Comparison of ENCODE assay signal across 8 mouse cellular contexts in the genomic region with DNA sequence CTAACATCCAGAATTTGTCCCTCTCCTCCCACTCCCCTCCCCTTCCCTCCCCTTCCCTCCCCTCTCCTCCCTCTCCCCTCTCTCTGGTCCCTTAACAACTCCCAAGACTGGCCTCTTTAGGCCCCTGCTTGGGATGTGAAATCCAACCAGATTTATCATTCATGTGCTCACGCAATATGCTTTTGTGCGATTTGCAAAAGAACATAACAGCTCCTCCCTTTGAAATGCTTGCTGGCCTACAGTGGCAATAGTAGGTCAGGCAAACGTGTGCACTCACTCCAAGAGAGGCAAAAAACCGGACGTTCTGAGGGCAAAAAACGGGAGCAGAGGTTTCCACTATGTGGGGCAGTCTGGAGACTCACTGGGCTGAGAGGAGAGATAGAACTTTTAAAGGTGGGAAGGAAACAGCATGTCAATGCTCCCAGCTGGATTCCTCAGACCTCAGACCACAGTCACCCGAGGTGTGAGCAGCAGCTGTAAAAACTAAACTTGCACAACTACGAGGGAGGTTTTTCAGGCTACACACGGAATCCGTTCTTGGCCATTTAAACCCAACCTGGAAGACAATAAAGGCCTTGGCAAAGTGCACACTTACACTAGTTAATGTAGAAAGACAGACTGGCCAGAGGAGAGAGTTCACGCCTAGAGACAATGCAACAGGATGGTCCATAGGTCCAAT. TPM values are rescaled to one million over a fixed set of nuclear protein-coding genes. Genes with fewer than 3 reads are reported as not detected.
A peak's percentile ranks its signal among the peaks of the same experiment; 100 is the strongest.
DNase-seq lines count a peak whose midpoint lies in the region; ATAC-seq and TF ChIP-seq lines count a peak whose summit lies in the region.

No protein-coding gene starts in this region.

- H3K9me3 ChIP-seq in heart, embryonic 11.5 days (replicated peaks; ENCODE audit: control insufficient read depth, low read length) = no peaks in the 10 kb centered on the region
- no peaks in the 10 kb centered on the region for H3K9me3 ChIP-seq in ES-E14 (ENCODE audit: control insufficient read depth, insufficient read depth, low read depth, low read length)
- no peaks in the 10 kb centered on the region for H3K9me3 ChIP-seq in hindbrain, embryonic 11.5 days (ENCODE audit: control insufficient read depth, low read length)

- no peak for DNase-seq in heart, postnatal 14 days
- no peak for DNase-seq in ES-E14 (ENCODE audit: low read depth, low spot score)
- no peak for DNase-seq in hindbrain, embryonic 11.5 days (ENCODE audit: low spot score)
- DNase-seq in lung, postnatal 10 days = peak; percentile 41
- no peak for DNase-seq in left cerebral cortex, postnatal 4 days
- DNase-seq in urinary bladder, postnatal 25 days (ENCODE audit: low spot score) = no peak
- DNase-seq in gastrocnemius, adult 8-10 months (ENCODE audit: low spot score in 2 of 2) = no peak

- H3K27me3 ChIP-seq in heart, embryonic 11.5 days (ENCODE audit: control insufficient read depth, insufficient read depth, low read length) = no peaks in the 10 kb centered on the region
- H3K27me3 ChIP-seq in hindbrain, embryonic 11.5 days (ENCODE audit: control insufficient read depth, insufficient read depth, low read length) = peaks cover 2% of the 10 kb centered on the region; the same call in 1 of the 2 replicates

- WGBS in heart, embryonic 11.5 days (ENCODE audit: insufficient replicate concordance) = 28% methylated on average over 11 of the region's 11 CpGs
- 28% methylated on average over 11 of the region's 11 CpGs for WGBS in hindbrain, embryonic 11.5 days

- intact Hi-C loops in heart, postnatal 14 days (cut with DNase I) = no loop called here
- intact Hi-C loops in left cerebral cortex, postnatal 4 days (cut with DNase I) = no loop called here

- H3K4me1 ChIP-seq in heart, embryonic 11.5 days (ENCODE audit: control insufficient read depth, insufficient read depth, low read length) = 0 out of 2 replicates have a peak, but pooled peaks cover 2% of the 10 kb centered on the region
- peaks cover 0 to 6% of the 10 kb centered on the region in 2 experiments; a peak in 1 of 4 replicates for H3K4me1 ChIP-seq in ES-E14 (ENCODE audit: control insufficient read depth in 2 of 2, insufficient read depth in 2 of 2, low read length in 2 of 2, poor library complexity in 1 of 2)
- no peaks in the 10 kb centered on the region for H3K4me1 ChIP-seq in hindbrain, embryonic 11.5 days (replicated peaks; ENCODE audit: control insufficient read depth, insufficient read depth, low read length)

- H3K4me3 ChIP-seq in heart, embryonic 11.5 days (ENCODE audit: low read depth, low read length) = peak overlapping the region; percentile 72
- peak overlapping the region; percentile 86 to 92 for H3K4me3 ChIP-seq in ES-E14 (ENCODE audit: insufficient read depth in 1 of 2, low read depth in 1 of 2, low read length in 2 of 2, poor library complexity in 1 of 2, severe bottlenecking in 1 of 2)
- H3K4me3 ChIP-seq in hindbrain, embryonic 11.5 days (ENCODE audit: low read depth, low read length) = peak overlapping the region; percentile 71

- in situ Hi-C loops in ES-E14 (cut with MboI; ENCODE audit: low sequenced_read_pairs in 2 of 2, unreplicated experiment in 2 of 2) = no loop called here

- no peak overlapping the region for H3K9ac ChIP-seq in heart, embryonic 11.5 days (ENCODE audit: low read depth, low read length)
- H3K9ac ChIP-seq in ES-E14 (ENCODE audit: insufficient read depth, low read depth, low read length, poor library complexity, severe bottlenecking) = peak overlapping the region; percentile 49; the same call in 1 of the 2 replicates
- no peak overlapping the region for H3K9ac ChIP-seq in hindbrain, embryonic 11.5 days (ENCODE audit: low read depth, low read length)

- no peaks in the 10 kb centered on the region for H3K36me3 ChIP-seq in heart, embryonic 11.5 days (ENCODE audit: control insufficient read depth, insufficient read depth, low read length)
- H3K36me3 ChIP-seq in ES-E14 (ENCODE audit: control insufficient read depth, insufficient read depth, low read length, poor library complexity, severe bottlenecking) = no peaks in the 10 kb centered on the region
- no peaks in the 10 kb centered on the region for H3K36me3 ChIP-seq in hindbrain, embryonic 11.5 days (ENCODE audit: control insufficient read depth, insufficient read depth, low read length)

- H3K27ac ChIP-seq in heart, embryonic 11.5 days (ENCODE audit: low read depth, low read length) = no peak overlapping the region
- no peak overlapping the region for H3K27ac ChIP-seq in ES-E14 (ENCODE audit: insufficient read depth, low read depth, low read length, poor library complexity, severe bottlenecking)
- no peak overlapping the region for H3K27ac ChIP-seq in hindbrain, embryonic 11.5 days (ENCODE audit: low read depth, low read length)

- no peak for ATAC-seq in heart, embryonic 11.5 days (replicated peaks; ENCODE audit: insufficient number of reproducible peaks, low FRiP score, low TSS enrichment)
- ATAC-seq in hindbrain, embryonic 11.5 days (ENCODE audit: low FRiP score) = no peak

- peak overlapping the region; percentile 98 for H3K4me2 ChIP-seq in heart, embryonic 11.5 days
- H3K4me2 ChIP-seq in hindbrain, embryonic 11.5 days (replicated peaks; ENCODE audit: low read depth, low read length) = peak overlapping the region; percentile 95

TF ChIP-seq in ES-E14, 5 proteins besides CTCF, POLR2A, EP300 and RAD21:
- TF ChIP-seq MAFK (IDR thresholded peaks at IDR 0.05; ENCODE audit: insufficient read depth, low read depth, low read length) (no peak), ZC3H11A (IDR thresholded peaks at IDR 0.05; ENCODE audit: borderline replicate concordance, low read depth, low read length) (no peak), CHD2 (IDR thresholded peaks at IDR 0.05; ENCODE audit: low read depth, low read length) (no peak), ZNF384 (IDR thresholded peaks at IDR 0.05; ENCODE audit: low read depth, low read length) (no peak), HCFC1 (IDR thresholded peaks at IDR 0.05; ENCODE audit: borderline replicate concordance, insufficient read depth, low read length) (no peak)

RNA-seq across cellular contexts. Expression of gene Plekhh2, which starts 0.6 kb away (rescaled TPM):
- 3.2 and 4.2 TPM in 2 replicates for polyA plus RNA-seq in heart, embryonic 11.5 days (2014; fragmentation: Nextera tagmentation; extraction: Ambion mirVana)
- total RNA-seq in heart, postnatal 14 days (2021) = 1 to 10 TPM; 4.9 to 6.3 TPM
- 2.7 and 4.0 TPM in 2 replicates for total RNA-seq in ES-E14 (2012; rRNA removed)
- 2.3 and 3.4 TPM in 2 replicates for polyA plus RNA-seq in hindbrain, embryonic 11.5 days (2014; fragmentation: Nextera tagmentation; extraction: Ambion mirVana)
- total RNA-seq in left cerebral cortex, postnatal 4 days (2021) = 1 to 10 TPM; 3.9 to 4.7 TPM
- 1 to 10 TPM in 1 of 4 experiments, under 1 TPM in 3; 0.73 to 1.3 (median 0.96) TPM for total RNA-seq in gastrocnemius, adult 8-10 months (2022)

RNA-seq across cellular contexts. Expression of gene Thada, which starts 45.1 kb away (rescaled TPM):
- 7.9 and 8.9 TPM in 2 replicates for polyA plus RNA-seq in heart, embryonic 11.5 days (2014; fragmentation: Nextera tagmentation; extraction: Ambion mirVana)
- total RNA-seq in heart, postnatal 14 days (2021) = 10 to 100 TPM in 1 of 2 experiments, 1 to 10 TPM in 1; 9.1 to 10.1 TPM
- total RNA-seq in ES-E14 (2012; rRNA removed) = 37.4 and 42.5 TPM in 2 replicates
- polyA plus RNA-seq in hindbrain, embryonic 11.5 days (2014; fragmentation: Nextera tagmentation; extraction: Ambion mirVana) = 7.9 and 13.1 TPM in 2 replicates
- total RNA-seq in left cerebral cortex, postnatal 4 days (2021) = 10 to 100 TPM; 18.4 to 21.7 TPM
- 1 to 10 TPM; 4.4 to 6.3 (median 5.6) TPM for total RNA-seq in gastrocnemius, adult 8-10 months (2022)
